Mouse (Mus musculus) cerebellum, postnatal 14 days (tissue): Measurements from ENCODE around the gene Umod.

ENCODE experiments used
- DNase-seq, 2 experiments: peaks; one replicate each; pipeline ENCODE4 v3.0.0; 2021; ENCODE audit warnings: mixed read lengths in 2 of 2

Gene Umod

GRCm38 (mm10) chr7:119479256-119479655 is at the start of gene Umod:
Umod (minus strand) TSS chr7:119479282.
- no peak for DNase-seq

- DNase-seq, result no peak
These were observed 49.5 kb upstream of the Umod start for GRCm38 (mm10) chr7:119528617-119529016.

- no peak for DNase-seq
These were observed 48.5 kb upstream of the Umod start for GRCm38 (mm10) chr7:119527548-119527947.

GRCm38 (mm10) chr7:119527135-119527534 is 48.1 kb upstream of the Umod start:
- DNase-seq, result no peak

- no peak for DNase-seq
These were observed 47.4 kb upstream of the Umod start for GRCm38 (mm10) chr7:119526486-119526885.

GRCm38 (mm10) chr7:119525881-119526281 is 46.8 kb upstream of the Umod start:
- peak in 1 of 2 experiments; percentile 32 for DNase-seq

- DNase-seq, result no peak
These were observed 44.3 kb upstream of the Umod start, which contains the start of gene Pdilt for GRCm38 (mm10) chr7:119523389-119523788. Pdilt (minus strand) TSS chr7:119523489.

- no peak for DNase-seq
These were observed 43.3 kb upstream of the Umod start for GRCm38 (mm10) chr7:119522385-119522784.

- DNase-seq, result no peak
These were observed 42.7 kb upstream of the Umod start for GRCm38 (mm10) chr7:119521816-119522215.

GRCm38 (mm10) chr7:119519654-119520053 is 40.6 kb upstream of the Umod start:
- DNase-seq, result peak; percentile 82 to 89

GRCm38 (mm10) chr7:119519163-119519562 is 40.1 kb upstream of the Umod start, which contains the start of gene Acsm5:
Acsm5 (plus strand) TSS chr7:119519463.
- DNase-seq, result no peak

GRCm38 (mm10) chr7:119516272-119516558 is 37.1 kb upstream of the Umod start:
- DNase-seq, result no peak

- DNase-seq, result peak; percentile 74 to 84
These were observed 36.6 kb upstream of the Umod start for GRCm38 (mm10) chr7:119515492-119516271.

GRCm38 (mm10) chr7:119513056-119513455 is 34.0 kb upstream of the Umod start:
- DNase-seq, result peak; percentile 68 to 82

GRCm38 (mm10) chr7:119511143-119511542 is 32.1 kb upstream of the Umod start:
- no peak for DNase-seq

- no peak for DNase-seq
These were observed 11.1 kb upstream of the Umod start for GRCm38 (mm10) chr7:119490041-119490780.

GRCm38 (mm10) chr7:119486683-119487082 is 7.6 kb upstream of the Umod start:
- no peak for DNase-seq

GRCm38 (mm10) chr7:119484154-119484553 is 5.1 kb upstream of the Umod start:
- DNase-seq, result no peak

- DNase-seq, result peak; percentile 3 to 31
These were observed 2.3 kb downstream of the Umod start for GRCm38 (mm10) chr7:119476500-119477389.

GRCm38 (mm10) chr7:119459185-119459584 is 19.9 kb downstream of the Umod start, which contains the start of gene Gp2:
Gp2 (minus strand) TSS chr7:119459285.
- DNase-seq, result no peak

- DNase-seq, result no peak
These were observed 24.9 kb downstream of the Umod start for GRCm38 (mm10) chr7:119454192-119454591.

- peak; percentile 33 to 47 for DNase-seq
These were observed 35.2 kb downstream of the Umod start for GRCm38 (mm10) chr7:119443849-119444248.

- DNase-seq, result no peak
These were observed 37.1 kb downstream of the Umod start for GRCm38 (mm10) chr7:119441938-119442337.
